Mouse (Mus musculus) left cerebral cortex, adult 2 months (tissue): ENCODE data around the gene 4933417A18Rik. TPM values are rescaled to one million over a fixed set of nuclear protein-coding genes. Genes with fewer than 3 reads are reported as not detected.

Source experiments
- DNase-seq, 2 experiments: peaks; one replicate each; pipeline ENCODE4 v3.0.0; 2021 to 2022; ENCODE audit warnings: low spot score in 2 of 2, mixed read lengths in 1 of 2; ENCODE audit errors: extremely low spot score in 1 of 2
- H3K27ac ChIP-seq: fragments of 200-600 bp; 2 replicates; pipeline ENCODE4 v1.8.1; 2022
- H3K4me3 ChIP-seq: fragments of 200-600 bp; 2 replicates; pipeline ENCODE4 v1.8.1; 2022
- CTCF ChIP-seq: fragments of 200-600 bp; IDR thresholded peaks from 2 replicates; pipeline ENCODE4 v1.8.1; 2022; ENCODE audit warnings: antibody characterized with exemption, mild to moderate bottlenecking, moderate library complexity
- intact Hi-C: fragments of 180-260 bp; cut with DNase I; formaldehyde crosslinking; loops from one replicate; pipeline ENCODE4 v1.15.1; 2025
- total RNA-seq, 2 experiments: library from RNA; stranded (reverse); gene quantifications; 2 replicates each; pipeline ENCODE4 v1.2.3; 2021

The 4933417A18Rik gene
- total RNA-seq, 2 experiments from 2014 or later: not detected

GRCm38 (mm10) chr13:34991581-34992273 is 67.5 kb downstream of the 4933417A18Rik start:
- no peak for DNase-seq
- intact Hi-C loops: no loop called here
- H3K4me3 ChIP-seq: no peak overlapping the region
- H3K27ac ChIP-seq: no peak overlapping the region
- no peak for TF ChIP-seq CTCF

- Histone ChIP-seq H3K27ac (peak overlapping the region; percentile 60; the same call in 1 of the 2 replicates), H3K4me3 (peak overlapping the region; percentile 63)
- no peak for DNase-seq
- intact Hi-C loops: no loop called here
- no peak for TF ChIP-seq CTCF
Observed at GRCm38 (mm10) chr13:34993085-34993484, 68.9 kb downstream of the 4933417A18Rik start.

GRCm38 (mm10) chr13:34993595-34993982 is 69.4 kb downstream of the 4933417A18Rik start:
- TF ChIP-seq CTCF: no peak
- DNase-seq: no peak
- Histone ChIP-seq H3K4me3 (peak overlapping the region; percentile 63), H3K27ac (peak overlapping the region; percentile 60)
- intact Hi-C loops: no loop called here

GRCm38 (mm10) chr13:34993983-34994811 is 70.0 kb downstream of the 4933417A18Rik start:
- Histone ChIP-seq H3K4me3 (peak overlapping the region; percentile 63), H3K27ac (peak overlapping the region; percentile 60)
- no peak for TF ChIP-seq CTCF
- peak; percentile 81 to 86 for DNase-seq
- intact Hi-C loops: no loop called here

GRCm38 (mm10) chr13:34995925-34996324 is 71.7 kb downstream of the 4933417A18Rik start:
- no peak for DNase-seq
- TF ChIP-seq CTCF: no peak
- Histone ChIP-seq H3K4me3 (no peak overlapping the region), H3K27ac (no peak overlapping the region)
- intact Hi-C loops: no loop called here

Other genes starting within 250 kb of the 4933417A18Rik start
- not detected for gene Fam50b, start 189.6 kb upstream of the 4933417A18Rik start, total RNA-seq
- gene Prpf4b, start 49.1 kb upstream of the 4933417A18Rik start, total RNA-seq: 10 to 100 TPM; 95.6 to 95.8 TPM
- under 1 TPM; 0.49 to 0.57 TPM for gene Fam217a, start 99 bp upstream of the 4933417A18Rik start, total RNA-seq
- under 1 TPM; 0.44 to 0.66 TPM for gene Eci3, start 39.4 kb downstream of the 4933417A18Rik start, total RNA-seq
- 10 to 100 TPM; 39.4 to 41.5 TPM for gene Eci2, start 102.7 kb downstream of the 4933417A18Rik start, total RNA-seq